Mouse (Mus musculus) heart, adult 2 months (tissue): ENCODE results near the gene Evi5l.

Experiments
- EP300 ChIP-seq: fragments of 200-500 bp; IDR thresholded peaks from 2 replicates; pipeline ENCODE4 v1.6.1; 2011; ENCODE audit warnings: low read depth, low read length, control low read depth; ENCODE audit not compliant: insufficient read depth
- POLR2A ChIP-seq: fragments of 200-500 bp; IDR thresholded peaks from 2 replicates; pipeline ENCODE4 v1.6.1; 2011; ENCODE audit warnings: mild to moderate bottlenecking, low read depth, low read length, control low read depth; ENCODE audit not compliant: insufficient read depth

GRCm38 (mm10) chr8:4172486-4172885 is 6.1 kb downstream of the Evi5l start:
- no peak for TF ChIP-seq EP300
- TF ChIP-seq POLR2A, result no peak
